Mouse (Mus musculus) cerebellum, postnatal 4 days (tissue): Measurements from ENCODE around the gene Luc7l3.

Experiments
- DNase-seq, 2 experiments: peaks; one replicate each; pipeline ENCODE4 v3.0.0; 2022; ENCODE audit warnings: low spot score in 2 of 2, mixed read lengths in 1 of 2

Gene Luc7l3

DNA sequence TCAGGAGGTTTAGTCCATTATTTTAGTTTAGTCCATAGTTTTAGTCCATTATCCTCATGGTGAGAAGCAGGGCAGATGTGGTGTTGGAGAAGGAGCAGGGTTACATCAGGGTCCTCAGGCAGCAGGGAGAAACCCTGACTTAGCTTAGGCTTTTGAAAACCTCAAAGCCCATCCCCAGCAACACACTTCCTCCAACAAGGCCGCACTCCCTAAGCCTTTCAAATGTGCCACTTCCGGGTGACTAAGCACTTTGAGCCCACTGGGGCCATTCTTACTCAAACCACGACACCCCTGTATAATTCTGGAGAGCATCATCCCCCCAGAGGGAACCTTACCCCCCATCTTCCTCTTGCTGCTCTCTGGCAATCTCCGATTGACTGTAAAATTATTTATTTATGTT lies 62.0 kb downstream of the Luc7l3 start:
- DNase-seq, result no peak

DNA sequence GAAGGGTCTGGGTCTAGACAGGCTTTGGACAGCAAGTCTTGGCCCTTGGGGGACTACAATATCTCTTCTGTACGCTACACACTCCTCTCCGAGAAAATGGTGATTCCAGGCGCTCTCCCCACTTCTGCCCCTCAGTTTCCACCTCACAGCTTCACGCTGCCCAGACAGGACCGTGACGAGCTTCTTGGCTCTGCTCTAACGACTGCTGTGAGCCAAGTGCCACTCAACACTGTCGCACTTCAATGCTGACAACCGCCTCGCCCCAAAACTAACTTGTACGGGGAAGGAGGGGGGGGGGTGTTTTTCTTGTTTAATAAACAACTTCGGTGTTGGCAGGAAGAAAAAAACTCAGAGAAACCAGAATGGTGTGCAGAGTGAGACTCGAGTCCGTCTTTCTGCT lies 63.8 kb downstream of the Luc7l3 start:
- DNase-seq, result no peak

DNA sequence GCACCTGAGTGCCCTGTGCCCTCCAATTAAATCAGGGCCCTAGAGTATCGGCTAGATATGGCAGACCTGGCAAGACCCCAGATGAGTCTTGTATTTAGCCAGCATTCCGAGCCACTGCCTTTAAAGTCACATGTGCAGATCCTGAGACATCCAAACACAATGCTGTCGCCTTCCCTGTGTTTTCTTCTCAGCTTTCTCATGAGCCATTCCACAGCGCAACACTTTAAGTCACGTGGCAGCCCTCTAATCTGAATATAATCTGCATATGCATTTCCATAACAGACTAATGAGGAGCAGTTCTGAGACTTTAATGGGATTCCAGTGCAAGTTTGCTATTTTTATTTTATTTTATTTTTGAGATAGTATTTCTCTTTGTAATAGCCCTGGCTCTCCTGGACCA lies 66.1 kb downstream of the Luc7l3 start:
- DNase-seq, result no peak

DNA sequence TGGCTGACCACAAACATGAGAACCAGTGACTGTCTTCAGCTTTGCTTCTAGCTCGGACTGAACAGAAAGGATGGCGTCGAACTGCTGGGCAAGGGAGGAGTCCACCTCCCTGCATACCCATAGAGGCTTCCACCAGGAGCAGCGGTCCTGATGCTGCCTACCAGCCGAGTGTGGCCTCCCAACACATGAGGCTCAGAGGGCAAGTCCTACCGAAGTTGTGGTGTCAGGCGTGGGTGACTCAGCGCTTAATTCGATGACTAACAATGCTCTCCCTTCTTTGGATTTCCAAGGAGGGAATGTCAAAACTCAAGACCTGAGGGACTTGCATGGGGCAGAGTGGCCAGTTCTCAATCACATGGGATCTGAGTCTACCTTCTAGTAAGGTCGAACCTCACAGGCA lies 68.1 kb downstream of the Luc7l3 start:
- DNase-seq, result no peak

DNA sequence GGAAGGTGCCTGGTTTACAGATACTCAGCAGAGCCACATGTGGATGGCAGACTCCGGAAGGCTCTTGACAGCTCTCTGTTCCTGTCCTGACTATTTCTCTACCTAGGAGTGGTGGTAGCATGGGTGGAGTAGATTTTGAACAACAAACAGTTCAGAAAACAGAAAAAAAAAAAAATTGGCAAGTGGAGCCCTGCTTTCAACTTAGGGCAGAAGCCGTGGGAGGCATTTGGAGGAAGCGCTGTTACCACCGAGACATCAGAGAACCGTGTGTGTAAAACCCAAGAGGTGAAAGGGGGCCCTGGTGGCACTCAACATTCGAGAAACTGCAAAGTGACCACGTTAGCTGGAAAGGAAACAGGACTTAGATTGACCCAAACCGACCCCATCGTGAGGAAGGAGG lies 68.6 kb downstream of the Luc7l3 start:
- no peak for DNase-seq

DNA sequence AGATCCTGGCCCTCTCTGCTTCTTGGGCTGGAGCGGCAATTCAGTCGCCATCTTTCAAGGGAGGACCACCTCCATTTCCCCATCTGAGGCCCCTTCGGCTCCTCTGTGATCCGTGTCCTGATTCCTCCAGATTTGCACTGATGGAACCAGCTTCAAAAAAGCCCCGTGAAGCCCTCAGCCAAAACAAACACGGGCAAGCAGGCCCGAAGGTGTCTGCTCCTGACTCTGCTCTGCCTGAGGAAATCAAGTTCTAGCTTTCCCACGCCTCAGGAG lies 75.1 kb downstream of the Luc7l3 start:
- no peak for DNase-seq

DNA sequence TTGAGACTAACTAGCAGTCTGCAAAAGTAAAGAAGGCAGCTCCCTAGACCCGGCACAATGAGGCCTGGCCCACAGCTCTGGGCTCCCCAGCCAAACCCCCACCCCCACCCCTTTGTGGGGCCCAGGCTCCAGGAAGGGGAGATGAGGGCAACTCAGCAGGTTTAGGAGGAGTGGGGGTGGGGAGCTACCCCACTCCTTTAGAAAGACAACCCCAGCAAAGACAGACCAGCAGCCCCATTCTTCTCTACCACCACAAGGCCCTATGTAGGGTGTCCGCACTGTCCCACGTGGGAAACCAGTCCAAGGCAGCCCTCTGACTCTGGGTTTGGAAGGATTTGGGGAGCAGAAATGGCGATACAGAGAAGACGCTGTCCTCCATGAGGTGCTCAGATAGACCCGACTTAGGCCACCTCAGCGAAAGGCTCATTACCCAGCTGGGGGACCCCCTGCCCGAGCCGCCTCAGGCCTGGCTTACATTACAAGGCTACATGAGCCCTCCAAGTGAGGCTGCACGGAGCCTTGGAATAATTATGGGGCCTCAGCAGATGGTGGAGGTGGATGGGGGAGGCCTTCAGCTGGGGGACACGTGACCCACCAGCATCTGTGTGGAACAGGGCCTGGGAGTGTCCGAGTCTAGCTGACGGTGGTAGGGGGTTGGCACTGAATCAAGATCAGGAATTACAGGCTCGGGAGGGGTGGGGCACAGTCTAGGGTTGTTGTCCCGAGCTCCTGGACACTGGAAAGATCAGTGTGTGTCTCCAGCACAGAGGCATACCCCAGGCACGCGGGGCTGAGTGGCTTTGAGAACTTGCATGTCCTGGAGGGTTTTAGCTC lies 75.6 kb downstream of the Luc7l3 start, which contains the start of gene Wfikkn2:
Gene Wfikkn2 (minus strand): TSS at position 51 of the 834 bp plus-strand sequence.
- peak in 1 of 2 experiments; percentile 67 for DNase-seq

DNA sequence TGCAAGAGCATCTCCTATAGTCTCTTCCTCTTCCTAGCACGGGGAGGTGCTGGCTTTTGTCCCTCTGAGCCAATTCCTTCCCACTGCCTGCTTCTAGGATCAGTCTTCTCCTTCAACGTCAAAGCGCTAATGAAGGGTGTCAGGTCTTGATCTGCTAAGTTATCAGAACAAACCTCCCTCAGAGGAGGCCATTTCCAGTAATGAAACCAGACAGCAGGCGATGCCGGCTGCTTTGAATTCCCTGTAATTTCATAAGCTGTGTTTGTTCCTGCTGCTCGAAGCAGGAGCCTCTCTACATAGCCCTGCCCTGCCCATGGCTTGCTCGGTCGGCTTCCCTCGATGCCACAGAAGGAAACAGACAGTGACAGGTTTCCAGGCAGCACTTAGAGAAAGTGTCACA lies 77.4 kb downstream of the Luc7l3 start:
- no peak for DNase-seq

DNA sequence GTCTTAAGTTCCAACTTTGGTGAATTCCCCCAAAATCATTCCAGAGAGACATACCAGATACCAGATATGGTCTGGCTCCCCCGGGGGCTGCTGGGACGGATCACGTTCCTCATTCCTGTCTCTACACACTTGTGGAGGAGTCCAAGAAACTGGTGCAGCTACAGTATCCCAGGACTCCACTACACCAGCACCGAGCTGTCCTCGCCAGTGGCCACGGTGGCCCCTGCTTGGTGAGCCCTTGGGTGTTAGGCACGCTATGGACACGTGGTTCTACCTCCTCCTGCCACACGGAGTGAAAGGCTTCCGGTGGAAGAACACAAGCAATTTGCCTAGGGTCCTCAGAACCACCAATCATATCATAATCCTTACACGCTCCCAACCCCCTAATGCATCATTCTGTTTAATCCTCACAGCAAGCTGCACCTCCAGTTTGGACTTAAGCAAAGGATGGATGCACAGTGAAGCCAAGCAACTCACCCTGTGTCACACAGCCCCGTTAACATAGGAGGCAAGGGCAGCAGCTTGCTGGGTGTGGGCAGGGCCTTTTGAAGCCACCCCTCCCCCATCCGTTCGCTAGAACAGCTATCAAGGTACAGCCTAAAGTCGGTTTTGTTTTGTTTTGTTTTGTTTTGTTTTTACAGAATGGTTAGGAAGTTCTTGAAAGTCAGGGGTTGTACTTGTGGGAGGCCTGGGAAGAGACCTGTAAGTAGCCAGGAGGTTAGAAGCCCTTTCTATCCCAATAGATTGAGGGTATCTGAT lies 78.2 kb downstream of the Luc7l3 start:
- DNase-seq, result no peak

DNA sequence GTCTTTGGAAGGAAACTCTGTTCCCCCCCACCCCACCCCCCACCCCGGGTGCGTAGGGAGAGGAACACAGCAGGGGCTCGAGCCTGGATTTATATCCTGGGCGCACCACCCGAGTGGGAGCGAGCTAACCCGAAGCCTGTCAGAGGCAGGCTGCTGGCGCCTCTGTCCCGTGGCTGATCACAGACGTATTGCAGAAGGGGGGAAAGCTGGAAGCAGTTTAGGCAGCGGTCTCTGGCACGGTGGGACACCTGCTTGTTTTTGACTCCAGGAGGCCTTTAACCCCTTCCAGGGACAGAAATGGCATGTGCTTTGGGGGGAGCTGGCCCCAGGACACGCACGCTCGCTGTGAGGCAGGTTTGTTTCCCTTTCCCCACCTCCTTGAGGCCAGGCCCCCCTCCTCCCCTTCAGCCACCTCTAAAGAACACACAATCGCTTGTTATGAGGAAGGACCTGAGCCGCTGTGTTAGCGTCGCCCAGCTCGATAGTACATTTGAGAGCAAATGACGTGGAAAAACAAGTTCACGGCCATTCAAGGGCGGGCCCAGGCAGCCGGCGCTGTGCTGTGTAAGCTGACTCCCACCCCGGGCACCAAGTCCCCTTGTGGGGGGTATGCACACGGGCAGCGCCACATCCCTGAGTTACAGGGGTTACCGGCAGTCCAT lies 78.9 kb downstream of the Luc7l3 start:
- no peak for DNase-seq

DNA sequence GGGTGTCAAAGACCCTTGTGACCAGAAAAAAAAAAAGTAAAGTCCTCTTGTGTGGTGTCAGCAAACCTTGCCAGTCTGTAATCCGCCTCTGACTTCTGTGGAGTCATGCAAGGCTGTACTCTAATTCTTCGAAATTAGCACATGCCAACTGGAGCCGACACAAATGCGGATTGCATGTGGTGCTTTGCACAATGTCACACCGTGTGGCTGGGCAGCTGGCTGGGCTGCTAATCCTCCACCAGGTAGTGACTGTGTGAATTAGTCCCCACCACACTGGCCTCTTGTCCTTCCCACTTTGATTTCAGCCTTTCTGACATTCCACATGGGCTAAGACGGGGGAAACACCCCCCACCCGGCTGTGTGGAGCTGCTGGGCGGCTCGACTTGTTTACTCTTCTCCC lies 82.1 kb downstream of the Luc7l3 start:
- DNase-seq, result no peak

DNA sequence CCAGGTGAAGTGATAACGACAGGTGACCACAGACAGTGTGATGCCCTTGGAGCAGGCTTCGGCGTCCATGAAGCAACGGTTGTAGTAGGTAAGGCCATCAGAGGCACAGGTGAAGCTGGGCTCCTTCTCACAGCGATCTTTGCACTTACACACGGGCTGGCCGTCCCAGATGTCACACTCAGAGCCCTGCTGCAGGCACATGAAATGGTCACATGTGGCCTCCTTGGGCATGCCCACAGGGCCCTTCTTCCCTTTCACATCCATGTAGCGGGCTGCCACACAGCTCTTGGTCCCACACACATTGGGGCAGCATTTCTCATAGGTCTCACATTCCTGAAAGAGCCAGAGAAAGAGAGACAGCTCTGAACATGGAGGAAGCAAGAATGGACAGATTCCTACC lies 83.0 kb downstream of the Luc7l3 start:
- no peak for DNase-seq
